Mouse (Mus musculus): Measurements from ENCODE around the gene Polr3a. TPM values are rescaled to one million over a fixed set of nuclear protein-coding genes. Genes with fewer than 3 reads are reported as not detected.
"Not testable (repeated sequence)": the region's sequence is repeated elsewhere in the genome, so short reads cannot be mapped to it uniquely, and the experiment has no call there.

The Polr3a gene
- polyA plus RNA-seq, 2 experiments = 14.7 to 16.2 TPM

DNA sequence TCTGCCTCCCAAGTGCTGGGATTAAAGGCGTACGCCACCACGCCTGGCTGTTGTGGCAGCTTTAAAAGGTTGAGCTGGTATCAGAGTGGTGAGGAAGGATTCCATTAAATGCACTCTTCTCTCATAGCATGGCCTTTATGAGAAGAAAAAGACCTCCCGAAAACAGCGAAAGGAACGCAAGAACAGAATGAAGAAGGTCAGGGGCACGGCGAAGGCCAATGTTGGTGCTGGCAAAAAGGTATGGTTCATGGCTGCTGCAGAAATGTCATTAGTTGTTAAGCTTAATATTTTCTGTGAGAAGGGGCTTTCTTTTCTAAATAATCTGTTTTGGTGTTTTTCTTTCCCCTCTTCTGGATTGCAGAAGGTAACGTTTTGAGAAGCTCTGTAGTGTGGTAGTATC lies 6.4 kb upstream of the Polr3a start:
- Histone ChIP-seq H3K36me3 (ENCODE audit: control insufficient read depth, insufficient read depth, low read length) (peaks cover 67% of the 10 kb centered on the region), H3K9me3 (ENCODE audit: control insufficient read depth, low read length) (no peaks in the 10 kb centered on the region), H3K4me2 (replicated peaks; ENCODE audit: low read depth, low read length, severe bottlenecking) (0 out of 2 replicates have a peak overlapping the region, but pooled peaks have one; percentile 10), H3K9ac (ENCODE audit: low read depth, low read length, severe bottlenecking) (no peak overlapping the region), H3K4me3 (replicated peaks; ENCODE audit: low read length) (no peak overlapping the region), H3K27me3 (ENCODE audit: control insufficient read depth, insufficient read depth, low read length) (no peaks in the 10 kb centered on the region), H3K27ac (replicated peaks; ENCODE audit: low read depth, low read length) (no peak overlapping the region), H3K4me1 (ENCODE audit: control insufficient read depth, insufficient read depth, low read length) (peaks cover 23% of the 10 kb centered on the region)
- 84% methylated on average over 9 of the region's 9 CpGs for WGBS
- TF ChIP-seq POLR2A (IDR thresholded peaks at IDR 0.05; ENCODE audit: borderline replicate concordance, extremely low read depth, insufficient read depth, insufficient read length) = no peak
- no peak for DNase-seq (ENCODE audit: low spot score)
- no peak for ATAC-seq (ENCODE audit: low FRiP score, low read depth)

DNA sequence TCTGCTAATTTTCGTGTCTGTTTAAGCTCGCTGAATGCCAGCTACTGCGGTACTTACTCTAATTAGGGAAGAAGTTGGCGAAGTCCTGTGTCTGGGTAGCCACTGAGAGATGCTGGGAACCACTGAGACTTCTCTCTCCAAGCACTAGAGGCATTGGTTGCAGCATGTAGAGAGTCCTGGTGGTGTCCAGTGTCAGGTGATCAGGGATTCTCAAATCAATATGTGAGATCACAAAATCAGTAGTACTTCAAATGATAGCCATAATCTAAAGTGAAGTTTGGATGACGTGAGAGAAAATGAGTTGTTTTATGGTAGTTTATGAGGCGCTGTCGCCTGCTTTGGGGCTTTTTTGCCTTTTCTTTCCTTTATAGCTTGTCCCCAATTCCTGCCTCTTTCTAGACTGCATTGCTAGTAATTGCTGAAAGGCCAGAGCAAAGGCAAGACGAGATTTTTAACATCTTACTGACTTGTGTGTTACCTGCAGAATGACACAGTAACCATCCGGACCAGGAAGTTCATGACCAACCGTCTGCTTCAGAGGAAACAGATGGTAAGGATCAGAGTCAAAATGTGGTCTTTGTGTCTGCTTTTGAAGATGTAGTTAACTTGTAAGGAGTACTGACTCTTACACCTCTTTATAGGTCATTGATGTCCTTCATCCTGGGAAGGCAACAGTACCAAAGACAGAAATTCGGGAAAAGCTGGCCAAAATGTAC lies 4.6 kb upstream of the Polr3a start:
- ATAC-seq (ENCODE audit: low FRiP score, low read depth) (no peak), DNase-seq (ENCODE audit: low spot score) (no peak)
- Histone ChIP-seq H3K27me3 (ENCODE audit: control insufficient read depth, insufficient read depth, low read length) (no peaks in the 10 kb centered on the region), H3K9ac (ENCODE audit: low read depth, low read length, severe bottlenecking) (peak overlapping the region; percentile 97), H3K4me2 (replicated peaks; ENCODE audit: low read depth, low read length, severe bottlenecking) (peak overlapping the region; percentile 82), H3K27ac (replicated peaks; ENCODE audit: low read depth, low read length) (peak overlapping the region; percentile 84), H3K4me1 (ENCODE audit: control insufficient read depth, insufficient read depth, low read length) (peaks cover 23% of the 10 kb centered on the region), H3K9me3 (ENCODE audit: control insufficient read depth, low read length) (no peaks in the 10 kb centered on the region), H3K4me3 (replicated peaks; ENCODE audit: low read length) (peak overlapping the region; percentile 94), H3K36me3 (ENCODE audit: control insufficient read depth, insufficient read depth, low read length) (peaks cover 49% of the 10 kb centered on the region)
- no peak for TF ChIP-seq POLR2A (IDR thresholded peaks at IDR 0.05; ENCODE audit: borderline replicate concordance, extremely low read depth, insufficient read depth, insufficient read length)
- 3% methylated on average over 11 of the region's 11 CpGs for WGBS

DNA sequence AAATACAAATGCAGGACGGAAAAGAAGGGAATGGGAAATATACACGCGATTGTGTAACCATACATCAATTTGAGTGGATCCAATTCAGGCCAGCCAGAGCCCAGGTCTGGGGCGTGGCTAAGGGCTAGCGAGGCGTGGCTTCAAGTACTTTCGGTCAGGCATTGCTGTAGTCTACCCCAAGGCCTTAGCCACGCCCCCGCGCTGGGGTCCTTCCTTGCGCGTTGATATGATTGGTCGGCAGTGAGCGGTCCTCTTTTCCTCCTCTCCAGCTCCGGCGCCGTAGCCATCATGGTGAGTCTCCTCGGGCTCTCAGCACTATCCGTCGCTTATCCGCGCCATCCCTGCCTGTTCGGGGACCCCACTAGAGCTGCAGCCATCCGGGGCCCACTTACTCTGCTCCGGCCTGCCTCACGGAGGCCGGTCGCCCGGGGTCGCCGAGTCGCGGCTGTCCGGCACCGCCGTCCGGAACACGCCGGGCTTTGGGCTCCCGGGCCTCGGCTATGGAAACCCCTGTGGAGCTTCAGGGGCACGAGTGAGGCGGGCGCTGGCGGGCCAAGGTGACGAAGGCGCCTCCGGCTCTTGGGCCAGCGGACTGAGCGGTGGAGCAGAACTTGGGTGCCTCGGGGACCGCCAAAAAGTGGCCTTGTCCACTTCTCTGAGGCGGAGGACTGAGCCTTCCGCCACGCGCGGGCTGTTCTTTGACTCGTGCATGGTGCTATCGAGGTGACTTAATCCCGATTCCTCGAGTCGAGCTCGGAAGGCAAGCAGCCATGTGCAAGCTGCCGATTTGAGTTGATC lies 3.8 kb upstream of the Polr3a start:
- Histone ChIP-seq H3K36me3 (ENCODE audit: control insufficient read depth, insufficient read depth, low read length) (peaks cover 41% of the 10 kb centered on the region), H3K27me3 (ENCODE audit: control insufficient read depth, insufficient read depth, low read length) (no peaks in the 10 kb centered on the region), H3K4me2 (replicated peaks; ENCODE audit: low read depth, low read length, severe bottlenecking) (peak overlapping the region; percentile 82), H3K27ac (replicated peaks; ENCODE audit: low read depth, low read length) (peak overlapping the region; percentile 84), H3K4me3 (replicated peaks; ENCODE audit: low read length) (peak overlapping the region; percentile 94), H3K9ac (ENCODE audit: low read depth, low read length, severe bottlenecking) (peak overlapping the region; percentile 97), H3K9me3 (ENCODE audit: control insufficient read depth, low read length) (no peaks in the 10 kb centered on the region), H3K4me1 (ENCODE audit: control insufficient read depth, insufficient read depth, low read length) (peaks cover 30% of the 10 kb centered on the region)
- under 1% methylated on average over 64 of the region's 64 CpGs for WGBS
- ATAC-seq (ENCODE audit: low FRiP score, low read depth) (peak; percentile 95), DNase-seq (ENCODE audit: low spot score) (peak; percentile 96)
- peak; percentile 92; the same call in 1 of the 2 replicates for TF ChIP-seq POLR2A (IDR thresholded peaks at IDR 0.05; ENCODE audit: borderline replicate concordance, extremely low read depth, insufficient read depth, insufficient read length)

DNA sequence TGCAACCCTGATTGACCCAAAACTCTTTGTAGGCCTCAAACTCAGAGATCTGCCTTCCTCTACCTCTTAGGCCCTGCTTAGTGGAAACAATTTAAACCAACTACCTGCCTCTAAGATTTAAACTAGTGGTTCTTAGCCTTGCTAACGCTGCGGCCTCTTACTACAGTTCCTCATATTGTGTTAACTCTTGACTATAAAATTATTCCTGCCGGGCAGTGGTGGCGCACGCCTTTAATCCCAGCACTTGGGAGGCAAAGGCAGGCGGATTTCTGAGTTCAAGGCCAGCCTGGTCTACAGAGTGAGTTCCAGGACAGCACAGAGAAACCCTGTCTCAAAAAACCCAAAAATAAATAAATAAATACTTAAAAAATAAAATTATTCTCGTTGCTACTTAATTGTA lies 2.9 kb upstream of the Polr3a start:
- peaks cover 31% of the 10 kb centered on the region for H3K4me1 ChIP-seq (ENCODE audit: control insufficient read depth, insufficient read depth, low read length)
- H3K4me2 ChIP-seq (replicated peaks; ENCODE audit: low read depth, low read length, severe bottlenecking); DNase-seq (ENCODE audit: low spot score); H3K4me3 ChIP-seq (replicated peaks; ENCODE audit: low read length); H3K27ac ChIP-seq (replicated peaks; ENCODE audit: low read depth, low read length); H3K27me3 ChIP-seq (ENCODE audit: control insufficient read depth, insufficient read depth, low read length); ATAC-seq (ENCODE audit: low FRiP score, low read depth); H3K9me3 ChIP-seq (ENCODE audit: control insufficient read depth, low read length); H3K9ac ChIP-seq (ENCODE audit: low read depth, low read length, severe bottlenecking): not testable (repeated sequence)
- WGBS = 90% methylated on average over 7 of the region's 7 CpGs
- peaks cover 32% of the 10 kb centered on the region for H3K36me3 ChIP-seq (ENCODE audit: control insufficient read depth, insufficient read depth, low read length)

DNA sequence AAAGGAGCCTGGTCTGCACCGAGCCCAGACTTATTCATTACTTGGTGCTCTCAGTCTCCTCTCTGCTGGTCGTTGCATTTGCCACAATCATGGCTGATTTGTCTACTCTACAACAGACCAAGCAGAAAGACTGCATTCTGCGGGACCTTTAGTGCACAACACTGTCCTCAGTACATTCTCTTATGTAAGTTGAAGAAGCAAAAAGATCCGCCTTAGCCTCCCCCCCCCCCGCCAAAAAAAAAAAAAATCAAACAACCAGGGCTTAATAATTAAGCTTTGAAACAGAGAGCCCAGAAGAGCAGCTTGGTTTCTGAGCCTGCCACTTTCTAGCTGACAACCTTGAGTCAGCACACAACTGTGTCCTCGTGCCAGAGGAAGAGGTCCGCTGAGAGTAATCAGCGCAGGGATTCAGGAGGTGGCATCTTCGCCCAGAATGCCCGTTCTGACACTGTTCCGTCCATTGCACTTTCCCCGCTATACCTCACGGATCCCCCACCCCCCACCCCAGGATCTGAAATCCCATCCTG lies 554 bp downstream of the Polr3a start:
- H3K27ac ChIP-seq (replicated peaks; ENCODE audit: low read depth, low read length) = peak overlapping the region; percentile 43; the same call in 1 of the 2 replicates
- no peak for ATAC-seq (ENCODE audit: low FRiP score, low read depth)
- TF ChIP-seq POLR2A (IDR thresholded peaks at IDR 0.05; ENCODE audit: borderline replicate concordance, extremely low read depth, insufficient read depth, insufficient read length) = no peak
- H3K27me3 ChIP-seq (ENCODE audit: control insufficient read depth, insufficient read depth, low read length) = no peaks in the 10 kb centered on the region
- peak overlapping the region; percentile 71 for H3K4me2 ChIP-seq (replicated peaks; ENCODE audit: low read depth, low read length, severe bottlenecking)
- H3K4me1 ChIP-seq (ENCODE audit: control insufficient read depth, insufficient read depth, low read length) = peaks cover 8% of the 10 kb centered on the region
- no peak for DNase-seq (ENCODE audit: low spot score)
- peak overlapping the region; percentile 87 for H3K4me3 ChIP-seq (replicated peaks; ENCODE audit: low read length)
- peak overlapping the region; percentile 83 for H3K9ac ChIP-seq (ENCODE audit: low read depth, low read length, severe bottlenecking)
- WGBS = 7% methylated on average over 13 of the region's 13 CpGs
- H3K9me3 ChIP-seq (ENCODE audit: control insufficient read depth, low read length) = no peaks in the 10 kb centered on the region
- peaks cover 32% of the 10 kb centered on the region for H3K36me3 ChIP-seq (ENCODE audit: control insufficient read depth, insufficient read depth, low read length)
